Mouse (Mus musculus): ENCODE measurements around the gene Tspan32. TPM values are rescaled to one million over a fixed set of nuclear protein-coding genes. Genes with fewer than 3 reads are reported as not detected.

The Tspan32 gene
- 7.0 and 7.7 TPM in 2 replicates for polyA plus RNA-seq (2016; fragmentation: Nextera tagmentation; extraction: Ambion mirVana)

DNA sequence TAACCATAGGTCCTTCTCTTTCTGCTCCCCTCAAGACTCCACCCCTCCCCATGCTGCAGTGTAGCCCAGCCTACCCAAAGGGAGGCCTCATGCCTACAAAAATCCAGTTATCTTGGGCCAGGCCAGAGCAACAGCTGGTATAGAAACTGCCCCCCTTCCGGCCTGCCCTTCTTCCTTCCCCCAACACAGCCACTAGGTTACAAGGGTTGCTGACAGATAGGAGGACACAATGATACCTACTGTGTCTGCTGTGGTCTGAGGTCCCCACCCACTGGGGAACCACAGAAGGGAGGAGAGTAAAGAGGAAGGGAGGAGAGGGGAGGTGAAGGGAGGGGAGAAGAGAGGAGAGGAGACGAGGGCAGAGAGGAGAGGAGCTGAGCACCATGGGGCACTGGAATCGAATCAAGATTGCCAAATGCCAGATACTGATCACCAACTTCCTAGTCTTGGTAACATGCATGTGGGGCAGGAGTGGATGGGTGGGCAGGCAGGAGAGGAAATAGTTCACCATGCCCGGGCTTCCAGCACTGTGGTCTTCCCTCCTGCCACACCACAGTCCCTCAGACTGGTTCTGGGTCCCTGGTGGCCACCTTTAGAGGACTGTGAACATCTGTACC, at the start of gene Tspan32:
Gene Tspan32, plus strand, starts transcription at position 320 of the 617 bp plus-strand sequence.
- Histone ChIP-seq H3K27ac (ENCODE audit: poor library complexity, severe bottlenecking) (peak within 1 kb of the TSS; percentile 96), H3K4me3 (peak within 1 kb of the TSS; percentile 28), H3K9me3 (replicated peaks) (no peaks in the 10 kb centered on the region), H3K4me1 (replicated peaks) (peaks cover 51% of the 10 kb centered on the region), H3K36me3 (no peaks in the 10 kb centered on the region), H3K9ac (peak within 1 kb of the TSS; percentile 33), H3K27me3 (replicated peaks) (no peaks in the 10 kb centered on the region), H3K4me2 (peak within 1 kb of the TSS; percentile 45)
- 0 out of 2 replicates have a peak, but pooled peaks have one; percentile 9 for ATAC-seq (ENCODE audit: insufficient number of reproducible peaks, low FRiP score)
- WGBS: 49% methylated on average over 4 of the region's 4 CpGs

GRCm38 (mm10) chr7:142956018-142956417, 48.8 kb upstream of the Tspan32 start:
- Histone ChIP-seq H3K4me3 (no peak overlapping the region), H3K36me3 (no peaks in the 10 kb centered on the region), H3K4me2 (no peak overlapping the region), H3K9ac (no peak overlapping the region), H3K9me3 (replicated peaks) (no peaks in the 10 kb centered on the region), H3K27me3 (replicated peaks) (peaks cover 18% of the 10 kb centered on the region), H3K4me1 (replicated peaks) (no peaks in the 10 kb centered on the region), H3K27ac (ENCODE audit: poor library complexity, severe bottlenecking) (no peak overlapping the region)
- no peak for ATAC-seq (ENCODE audit: insufficient number of reproducible peaks, low FRiP score)
- 82% methylated on average over 2 of the region's 2 CpGs for WGBS

- Histone ChIP-seq H3K4me1 (replicated peaks) (no peaks in the 10 kb centered on the region), H3K9ac (no peak overlapping the region), H3K4me3 (no peak overlapping the region), H3K27ac (ENCODE audit: poor library complexity, severe bottlenecking) (no peak overlapping the region), H3K27me3 (replicated peaks) (peaks cover 44% of the 10 kb centered on the region), H3K4me2 (no peak overlapping the region), H3K36me3 (no peaks in the 10 kb centered on the region), H3K9me3 (replicated peaks) (no peaks in the 10 kb centered on the region)
- no peak for ATAC-seq (ENCODE audit: insufficient number of reproducible peaks, low FRiP score)
- WGBS: 79% methylated on average over 1 of the region's 1 CpGs
Measured at GRCm38 (mm10) chr7:142958817-142959216, 46.0 kb upstream of the Tspan32 start.

GRCm38 (mm10) chr7:142959752-142960151, 45.1 kb upstream of the Tspan32 start:
- no peak overlapping the region for H3K9ac ChIP-seq
- no peak overlapping the region for H3K27ac ChIP-seq (ENCODE audit: poor library complexity, severe bottlenecking)
- no peak overlapping the region for H3K4me2 ChIP-seq
- H3K36me3 ChIP-seq: no peaks in the 10 kb centered on the region
- H3K27me3 ChIP-seq (replicated peaks): peaks cover 53% of the 10 kb centered on the region
- WGBS: 69% methylated on average over 4 of the region's 4 CpGs
- H3K4me3 ChIP-seq: no peak overlapping the region
- no peaks in the 10 kb centered on the region for H3K9me3 ChIP-seq (replicated peaks)
- no peaks in the 10 kb centered on the region for H3K4me1 ChIP-seq (replicated peaks)
- ATAC-seq (ENCODE audit: insufficient number of reproducible peaks, low FRiP score): no peak

- WGBS: under 1% methylated on average over 36 of the region's 36 CpGs
- Histone ChIP-seq H3K9ac (no peak overlapping the region), H3K4me2 (peak overlapping the region; percentile 86), H3K4me3 (peak overlapping the region; percentile 49), H3K4me1 (replicated peaks) (peaks cover 22% of the 10 kb centered on the region), H3K9me3 (replicated peaks) (no peaks in the 10 kb centered on the region), H3K36me3 (no peaks in the 10 kb centered on the region), H3K27me3 (replicated peaks) (peaks cover 98% of the 10 kb centered on the region), H3K27ac (ENCODE audit: poor library complexity, severe bottlenecking) (no peak overlapping the region)
- ATAC-seq (ENCODE audit: insufficient number of reproducible peaks, low FRiP score): 0 out of 2 replicates have a peak, but pooled peaks have one; percentile 12
Measured at GRCm38 (mm10) chr7:142967414-142967883, 37.4 kb upstream of the Tspan32 start.

- H3K4me3 ChIP-seq: peak overlapping the region; percentile 49
- H3K9ac ChIP-seq: peak overlapping the region; percentile 52; the same call in 1 of the 2 replicates
Measured at GRCm38 (mm10) chr7:142967884-142968808, 36.7 kb upstream of the Tspan32 start.

GRCm38 (mm10) chr7:142968809-142969511, 35.9 kb upstream of the Tspan32 start, which contains the start of gene Ascl2:
Ascl2 (minus strand) TSS chr7:142969264.
- WGBS: 2% methylated on average over 45 of the region's 51 CpGs
- peak within 1 kb of the TSS; percentile 86 for H3K4me2 ChIP-seq
- H3K27me3 ChIP-seq (replicated peaks): peaks cover 86% of the 10 kb centered on the region
- ATAC-seq (ENCODE audit: insufficient number of reproducible peaks, low FRiP score): peak; percentile 33; the same call in 1 of the 2 replicates
- H3K27ac ChIP-seq (ENCODE audit: poor library complexity, severe bottlenecking): no peak within 1 kb of the TSS
- H3K4me3 ChIP-seq: peak within 1 kb of the TSS; percentile 49
- H3K9me3 ChIP-seq (replicated peaks): no peaks in the 10 kb centered on the region
- peaks cover 22% of the 10 kb centered on the region for H3K4me1 ChIP-seq (replicated peaks)
- peak within 1 kb of the TSS; percentile 52 for H3K9ac ChIP-seq
- no peaks in the 10 kb centered on the region for H3K36me3 ChIP-seq

More at GRCm38 (mm10) chr7:142967884-142968808, 36.7 kb upstream of the Tspan32 start:
- Histone ChIP-seq H3K36me3 (no peaks in the 10 kb centered on the region), H3K9me3 (replicated peaks) (no peaks in the 10 kb centered on the region), H3K27ac (ENCODE audit: poor library complexity, severe bottlenecking) (no peak overlapping the region), H3K4me2 (peak overlapping the region; percentile 86), H3K4me1 (replicated peaks) (peaks cover 22% of the 10 kb centered on the region), H3K27me3 (replicated peaks) (peaks cover 95% of the 10 kb centered on the region)
- WGBS: under 1% methylated on average over 90 of the region's 90 CpGs
- peak; percentile 44; the same call in 1 of the 2 replicates for ATAC-seq (ENCODE audit: insufficient number of reproducible peaks, low FRiP score)

DNA sequence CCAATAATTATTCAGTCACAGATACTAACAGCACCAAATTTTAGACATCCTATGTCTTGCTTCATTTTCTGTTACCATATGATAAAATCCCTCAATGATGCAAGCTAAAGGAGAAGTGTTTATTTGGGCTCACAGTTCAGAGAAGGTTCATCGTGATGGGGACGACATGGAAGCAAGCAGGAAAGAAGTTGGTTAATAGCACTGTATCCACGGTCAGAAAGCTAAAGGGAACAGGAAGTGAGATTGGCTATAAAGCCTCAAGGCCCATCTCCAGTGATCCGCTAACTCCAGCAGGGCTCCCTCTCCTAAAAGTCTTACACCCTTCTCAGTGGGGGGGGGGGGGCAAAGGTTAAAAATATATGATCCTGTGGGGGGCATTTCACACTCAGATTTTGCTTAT, 22.9 kb upstream of the Tspan32 start:
- Histone ChIP-seq H3K9ac (no peak overlapping the region), H3K4me1 (replicated peaks) (no peaks in the 10 kb centered on the region), H3K4me3 (no peak overlapping the region), H3K27ac (ENCODE audit: poor library complexity, severe bottlenecking) (no peak overlapping the region), H3K9me3 (replicated peaks) (no peaks in the 10 kb centered on the region), H3K27me3 (replicated peaks) (peaks cover 16% of the 10 kb centered on the region), H3K4me2 (no peak overlapping the region), H3K36me3 (no peaks in the 10 kb centered on the region)
- 67% methylated on average over 4 of the region's 4 CpGs for WGBS
- no peak for ATAC-seq (ENCODE audit: insufficient number of reproducible peaks, low FRiP score)

GRCm38 (mm10) chr7:142985146-142985545, 19.7 kb upstream of the Tspan32 start:
- H3K9me3 ChIP-seq (replicated peaks): no peaks in the 10 kb centered on the region
- no peak overlapping the region for H3K27ac ChIP-seq (ENCODE audit: poor library complexity, severe bottlenecking)
- no peak overlapping the region for H3K4me2 ChIP-seq
- H3K9ac ChIP-seq: no peak overlapping the region
- no peaks in the 10 kb centered on the region for H3K36me3 ChIP-seq
- H3K4me3 ChIP-seq: no peak overlapping the region
- peaks cover 9% of the 10 kb centered on the region for H3K4me1 ChIP-seq (replicated peaks)
- ATAC-seq (ENCODE audit: insufficient number of reproducible peaks, low FRiP score): no peak
- 78% methylated on average over 4 of the region's 4 CpGs for WGBS
- H3K27me3 ChIP-seq (replicated peaks): peaks cover 17% of the 10 kb centered on the region

DNA sequence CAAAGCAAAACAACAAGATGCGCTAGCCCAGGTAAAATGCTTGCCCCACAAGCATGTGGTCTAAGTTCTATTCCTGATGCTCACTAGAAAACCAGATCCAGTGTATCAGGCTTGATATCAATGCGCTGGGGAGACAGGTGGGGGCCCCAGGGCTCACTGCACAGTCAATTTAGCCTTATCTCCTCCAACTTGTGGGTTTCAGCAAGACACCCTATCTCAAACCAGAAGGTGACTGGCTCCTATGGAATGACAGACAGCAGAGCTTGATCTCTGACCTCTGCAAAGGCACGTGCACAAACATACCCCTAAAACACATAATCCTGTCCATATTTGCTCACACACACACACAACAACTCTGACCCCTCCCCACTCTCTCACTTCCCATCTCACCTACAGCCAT, 17.1 kb upstream of the Tspan32 start:
- Histone ChIP-seq H3K36me3 (no peaks in the 10 kb centered on the region), H3K9me3 (replicated peaks) (no peaks in the 10 kb centered on the region), H3K9ac (no peak overlapping the region), H3K4me1 (replicated peaks) (peaks cover 14% of the 10 kb centered on the region), H3K4me3 (no peak overlapping the region), H3K4me2 (no peak overlapping the region), H3K27ac (ENCODE audit: poor library complexity, severe bottlenecking) (no peak overlapping the region), H3K27me3 (replicated peaks) (peaks cover 25% of the 10 kb centered on the region)
- no peak for ATAC-seq (ENCODE audit: insufficient number of reproducible peaks, low FRiP score)
- 62% methylated on average over 3 of the region's 3 CpGs for WGBS

All from heart, embryonic 12.5 days (tissue).